Mouse (Mus musculus): ENCODE data around the gene Ankrd52.

DNA sequence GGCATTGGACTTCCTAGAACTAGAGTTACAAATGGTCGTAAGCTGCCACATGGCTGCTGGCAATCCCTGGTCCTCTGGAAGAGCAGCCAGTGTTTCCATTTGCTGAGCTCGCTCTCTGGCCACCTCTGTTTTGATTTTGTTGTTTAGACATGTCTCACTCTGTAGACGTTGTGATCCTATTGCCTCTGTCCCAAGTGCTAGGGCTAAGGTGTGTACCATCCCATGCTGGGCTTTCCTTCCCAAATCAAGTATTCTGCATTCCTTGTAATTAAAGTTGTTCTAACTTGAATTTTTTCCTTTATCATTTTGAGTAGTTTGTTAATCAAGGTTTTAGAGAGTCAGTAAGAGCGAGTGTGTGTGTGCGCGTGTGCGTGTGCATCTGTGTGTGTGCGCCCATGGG, 29.4 kb upstream of the Ankrd52 start:
- TF ChIP-seq CTCF (IDR thresholded peaks at IDR 0.05; ENCODE audit: control insufficient read depth, insufficient read depth, low read length) (no peak), POLR2A (IDR thresholded peaks at IDR 0.05; ENCODE audit: borderline replicate concordance, control insufficient read depth, low read depth, low read length) (no peak)
